Mouse (Mus musculus) hindbrain, postnatal 0 days (tissue): ENCODE results near the gene Syngr2. TPM values are rescaled to one million over a fixed set of nuclear protein-coding genes. Genes with fewer than 3 reads are reported as not detected.

Experiments used
- ATAC-seq: fragments of 200-750 bp; cut with Nextera tagmentation; 2 replicates; pipeline ENCODE4 v1.8.0; 2017; ENCODE audit warnings: mild to moderate bottlenecking, moderate TSS enrichment, moderate library complexity
- DNase-seq: peaks from one replicate; pipeline ENCODE4 v3.0.0-alpha.2; 2015; ENCODE audit warnings: low spot score
- H3K27ac ChIP-seq: fragments of 300-500 bp; sonication (generic); 2 replicates; pipeline ENCODE4 v1.5.1; 2014; ENCODE audit warnings: mild to moderate bottlenecking
- H3K27me3 ChIP-seq: fragments of 300-500 bp; sonication (generic); 2 replicates; pipeline ENCODE4 v1.6.1; 2014; ENCODE audit warnings: low read length, mixed read lengths; ENCODE audit not compliant: insufficient read depth
- H3K36me3 ChIP-seq: fragments of 300-500 bp; sonication (generic); 2 replicates; pipeline ENCODE4 v1.6.1; 2014; ENCODE audit warnings: low read length, mixed read lengths; ENCODE audit not compliant: insufficient read depth
- H3K4me1 ChIP-seq: fragments of 300-500 bp; sonication (generic); 2 replicates; pipeline ENCODE4 v1.6.1; 2014; ENCODE audit warnings: antibody characterized with exemption, low read length, mixed read lengths; ENCODE audit not compliant: insufficient read depth
- H3K4me2 ChIP-seq: fragments of 300-500 bp; sonication (generic); 2 replicates; pipeline ENCODE4 v1.6.1; 2014; ENCODE audit warnings: low read depth, mild to moderate bottlenecking, low read length, moderate library complexity, mixed read lengths
- H3K4me3 ChIP-seq: fragments of 300-500 bp; sonication (generic); 2 replicates; pipeline ENCODE4 v1.5.1; 2014; ENCODE audit warnings: low read length
- H3K9ac ChIP-seq: fragments of 300-500 bp; sonication (generic); replicated peaks from 2 replicates; pipeline ENCODE4 v1.6.1; 2014; ENCODE audit warnings: mild to moderate bottlenecking, low read length, moderate library complexity, mixed read lengths
- H3K9me3 ChIP-seq: fragments of 300-500 bp; sonication (generic); 2 replicates; pipeline ENCODE4 v1.6.1; 2016; ENCODE audit warnings: low read length, mixed read lengths
- CTCF ChIP-seq: IDR thresholded peaks from 2 replicates; pipeline ENCODE4 v1.5.1; 2016; ENCODE audit warnings: antibody characterized with exemption, control low read depth, low read depth
- WGBS: fragments of 180-500 bp; shearing (Covaris S2); extraction: QIAGEN DNeasy Blood & Tissue Kit; methylation state at CpG from one replicate; pipeline ENCODE4 v1.1.7; 2014; 5-methylcytosine and 5-hydroxymethylcytosine counted together
- polyA plus RNA-seq: library from polyadenylated mRNA; unstranded; fragments of >200 nt; fragmentation: Nextera tagmentation; extraction: Ambion mirVana; gene quantifications from 2 replicates; pipeline ENCODE4 v1.2.1, GENCODE M21; 2015
- total RNA-seq: library from RNA; depleted of rRNA; stranded (reverse); fragments of >200 nt; gene quantifications from 2 replicates; pipeline ENCODE4 v1.2.3, GENCODE M21; 2014

The Syngr2 gene
- total and polyA plus RNA-seq, 2 experiments from 2014 or later: 18.8 to 31.7 TPM

- peak; percentile 46; the same call in 1 of the 2 replicates for ATAC-seq
- H3K27me3 ChIP-seq: no peaks in the 10 kb centered on the region
- H3K4me1 ChIP-seq: no peaks in the 10 kb centered on the region
- H3K9ac ChIP-seq: no peak overlapping the region
- peak; percentile 39 for DNase-seq
- no peak overlapping the region for H3K27ac ChIP-seq
- H3K4me2 ChIP-seq: peak overlapping the region; percentile 39
- 25% methylated on average over 13 of the region's 13 CpGs for WGBS
- H3K36me3 ChIP-seq: no peaks in the 10 kb centered on the region
- H3K4me3 ChIP-seq: no peak overlapping the region
- TF ChIP-seq CTCF: no peak
- no peaks in the 10 kb centered on the region for H3K9me3 ChIP-seq
Measured at GRCm38 (mm10) chr11:117836306-117836705, 26.8 kb downstream of the Syngr2 start.

- DNase-seq (no peak), ATAC-seq (no peak)
- Histone ChIP-seq H3K4me1 (no peaks in the 10 kb centered on the region), H3K9me3 (no peaks in the 10 kb centered on the region), H3K4me3 (no peak overlapping the region), H3K27me3 (no peaks in the 10 kb centered on the region), H3K4me2 (no peak overlapping the region), H3K9ac (no peak overlapping the region), H3K36me3 (no peaks in the 10 kb centered on the region), H3K27ac (no peak overlapping the region)
- no peak for TF ChIP-seq CTCF
- WGBS: 74% methylated on average over 2 of the region's 2 CpGs
Measured at GRCm38 (mm10) chr11:117838572-117838971, 29.1 kb downstream of the Syngr2 start.

DNA sequence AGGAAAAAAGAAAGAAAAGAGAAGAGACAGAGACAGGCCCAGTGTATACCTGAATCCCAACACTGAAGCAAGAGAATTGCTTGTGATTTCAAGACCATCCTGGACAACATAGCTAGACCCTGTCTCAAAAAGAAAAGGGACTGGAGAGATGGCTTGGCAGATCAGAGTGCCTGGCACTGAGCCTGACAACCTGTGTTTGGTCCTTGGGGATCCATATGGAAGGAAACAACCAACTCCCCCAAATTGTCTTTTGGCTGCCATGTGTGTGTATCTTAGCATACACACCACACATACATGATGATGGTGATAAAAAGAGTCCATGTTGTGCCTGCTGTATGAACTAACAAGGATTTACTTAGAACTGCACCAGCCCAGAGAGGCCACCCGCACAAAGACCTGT lies 29.6 kb downstream of the Syngr2 start:
- ATAC-seq (no peak), DNase-seq (no peak)
- no peaks in the 10 kb centered on the region for H3K36me3 ChIP-seq
- WGBS: 87% methylated on average over 1 of the region's 1 CpGs
- no peak overlapping the region for H3K4me3 ChIP-seq
- no peaks in the 10 kb centered on the region for H3K4me1 ChIP-seq
- TF ChIP-seq CTCF: no peak
- no peak overlapping the region for H3K4me2 ChIP-seq
- H3K27ac ChIP-seq: no peak overlapping the region
- no peak overlapping the region for H3K9ac ChIP-seq
- no peaks in the 10 kb centered on the region for H3K9me3 ChIP-seq
- H3K27me3 ChIP-seq: no peaks in the 10 kb centered on the region

DNA sequence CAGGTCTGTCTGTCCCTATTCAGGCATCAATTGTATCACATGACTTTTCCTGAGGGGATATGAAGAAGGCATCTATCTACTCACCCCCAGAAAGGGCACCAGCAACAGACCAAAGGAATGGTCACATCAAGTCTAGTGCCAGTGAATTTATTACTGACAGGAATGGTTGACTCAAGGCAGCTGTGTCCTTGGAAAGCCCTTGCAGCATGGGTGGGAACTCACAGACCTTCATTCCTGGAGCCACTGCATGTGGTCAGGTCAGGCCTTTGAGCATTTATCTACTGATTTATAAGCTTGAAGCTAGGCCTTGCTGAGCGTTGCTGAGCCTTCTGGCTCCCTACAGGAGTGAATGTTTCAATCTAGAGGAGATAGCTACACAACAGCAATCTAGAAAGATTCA lies 31.4 kb downstream of the Syngr2 start:
- no peak for ATAC-seq
- H3K4me1 ChIP-seq: no peaks in the 10 kb centered on the region
- no peak overlapping the region for H3K9ac ChIP-seq
- no peaks in the 10 kb centered on the region for H3K36me3 ChIP-seq
- no peak overlapping the region for H3K27ac ChIP-seq
- H3K27me3 ChIP-seq: no peaks in the 10 kb centered on the region
- H3K4me3 ChIP-seq: no peak overlapping the region
- H3K4me2 ChIP-seq: no peak overlapping the region
- 41% methylated on average over 1 of the region's 1 CpGs for WGBS
- no peaks in the 10 kb centered on the region for H3K9me3 ChIP-seq
- no peak for TF ChIP-seq CTCF
- DNase-seq: no peak

DNA sequence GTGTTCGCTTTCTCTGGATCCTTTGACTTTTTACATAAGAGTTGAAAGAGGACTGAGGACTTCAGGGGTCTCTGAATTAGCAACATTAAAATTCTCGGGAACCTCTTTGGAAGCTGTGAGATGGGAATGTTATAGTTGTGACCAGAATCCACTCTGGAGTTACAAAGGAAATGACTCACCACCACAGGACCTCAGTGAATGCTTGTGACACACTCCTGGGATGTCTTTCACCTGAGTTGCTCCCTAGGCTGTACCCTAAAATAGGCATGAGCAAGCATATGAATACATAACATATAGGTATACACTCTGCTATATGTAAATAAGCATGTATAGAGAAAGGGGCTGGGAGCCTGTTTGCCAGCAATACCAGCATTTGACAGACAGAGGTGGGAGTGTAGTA lies 34.0 kb downstream of the Syngr2 start:
- Histone ChIP-seq H3K9me3 (no peaks in the 10 kb centered on the region), H3K4me3 (no peak overlapping the region), H3K27ac (no peak overlapping the region), H3K4me1 (peaks cover 7% of the 10 kb centered on the region; the same call in 1 of the 2 replicates), H3K36me3 (no peaks in the 10 kb centered on the region), H3K4me2 (no peak overlapping the region), H3K27me3 (no peaks in the 10 kb centered on the region), H3K9ac (no peak overlapping the region)
- ATAC-seq (no peak), DNase-seq (no peak)
- TF ChIP-seq CTCF: no peak
- 88% methylated on average over 2 of the region's 2 CpGs for WGBS

GRCm38 (mm10) chr11:117844997-117845396 lies 35.5 kb downstream of the Syngr2 start:
- 82% methylated on average over 2 of the region's 2 CpGs for WGBS

GRCm38 (mm10) chr11:117845651-117846050 lies 36.2 kb downstream of the Syngr2 start:
- no peak for DNase-seq
- Histone ChIP-seq H3K27me3 (no peaks in the 10 kb centered on the region), H3K9me3 (no peaks in the 10 kb centered on the region), H3K9ac (no peak overlapping the region), H3K36me3 (no peaks in the 10 kb centered on the region), H3K4me1 (peaks cover 17% of the 10 kb centered on the region; the same call in 1 of the 2 replicates), H3K27ac (no peak overlapping the region), H3K4me3 (no peak overlapping the region), H3K4me2 (no peak overlapping the region)
- WGBS: 75% methylated on average over 2 of the region's 2 CpGs
- no peak for ATAC-seq
- TF ChIP-seq CTCF: no peak

More at GRCm38 (mm10) chr11:117844997-117845396, 35.5 kb downstream of the Syngr2 start:
- Histone ChIP-seq H3K4me1 (peaks cover 12% of the 10 kb centered on the region; the same call in 1 of the 2 replicates), H3K36me3 (no peaks in the 10 kb centered on the region), H3K9me3 (no peaks in the 10 kb centered on the region), H3K27me3 (no peaks in the 10 kb centered on the region), H3K27ac (no peak overlapping the region), H3K4me2 (no peak overlapping the region), H3K9ac (no peak overlapping the region), H3K4me3 (no peak overlapping the region)
- ATAC-seq (no peak), DNase-seq (no peak)
- no peak for TF ChIP-seq CTCF
